17 mouse cellular contexts compared by ENCODE assay signal in genomic region chr13:88805838-88806237, GRCm38 (mm10). TPM values are rescaled to one million over a fixed set of nuclear protein-coding genes. Genes with fewer than 3 reads are reported as not detected.
DNase-seq lines count a peak whose midpoint lies in the region; ATAC-seq and TF ChIP-seq lines count a peak whose summit lies in the region.
"Had no signal": no experiment of that assay in that cellular context is flagged by ENCODE, and none has a peak within 500 bp of the region (broad histone marks: within the 10 kb centered on the region; RNA-seq: fewer than 3 reads in every experiment).

No protein-coding gene starts in this region.

- ATAC-seq in kidney, embryonic 15.5 days (replicated peaks; ENCODE audit: low FRiP score) = peak; percentile 29; the same call in 1 of the 2 replicates
- ATAC-seq in hematopoietic stem cell, adult 5-6 weeks (replicated peaks in 1 of 2; ENCODE audit: insufficient read depth in 1 of 2, low FRiP score in 2 of 2, low TSS enrichment in 1 of 2, low read depth in 1 of 2, poor library complexity in 2 of 2, severe bottlenecking in 2 of 2) = peak; percentile 69 to 83; a peak in 3 of 4 replicates
- ATAC-seq in granulocyte monocyte progenitor cell, adult 5-6 weeks (replicated peaks; ENCODE audit: poor library complexity, severe bottlenecking) = no peak; the same call in 1 of the 2 replicates
- ATAC-seq: hindbrain, embryonic 16.5 days had no signal

- no peak overlapping the region for H3K9ac ChIP-seq in kidney, embryonic 15.5 days
- H3K9ac ChIP-seq: liver, embryonic 14.5 days had no signal

- DNase-seq in kidney, adult 2 months = no peak
- DNase-seq in thymus, postnatal 0 days (ENCODE audit: low spot score) = peak; percentile 17
- DNase-seq in thymus, adult 18-20 months = no peak
- no peak for DNase-seq in gastrocnemius, adult 8-10 months (ENCODE audit: low spot score in 2 of 2)
- DNase-seq in heart, postnatal 10 days = no peak
- DNase-seq: adrenal gland, adult 8-10 months; cerebellum, adult 9-10 months; heart, adult 18-20 months; heart, postnatal 14 days had no signal

- 38% methylated on average over 1 of the region's 1 CpGs for WGBS in kidney, embryonic 15.5 days
- WGBS in kidney, adult 2 months = 45% methylated on average over 1 of the region's 1 CpGs

- TF ChIP-seq POLR2A in kidney, adult 2 months (IDR thresholded peaks at IDR 0.05; ENCODE audit: low read depth, low read length) = no peak

- H3K27me3 ChIP-seq in kidney, embryonic 15.5 days = no peaks in the 10 kb centered on the region
- no peaks in the 10 kb centered on the region for H3K27me3 ChIP-seq in kidney, adult 2 months (replicated peaks; ENCODE audit: control insufficient read depth, insufficient read depth, low read length)
- H3K27me3 ChIP-seq: CH12.LX had no signal

- H3K27ac ChIP-seq in kidney, embryonic 15.5 days = peak overlapping the region; percentile 54; the same call in 1 of the 2 replicates
- no peak overlapping the region for H3K27ac ChIP-seq in kidney, adult 2 months (ENCODE audit: insufficient read depth, low read depth, low read length)
- H3K27ac ChIP-seq: forebrain, embryonic 10.5 days; liver, embryonic 14.5 days; midbrain, embryonic 10.5 days had no signal

- H3K4me2 ChIP-seq in kidney, embryonic 15.5 days = no peak overlapping the region

- H3K9me3 ChIP-seq in kidney, embryonic 15.5 days (replicated peaks) = no peaks in the 10 kb centered on the region
- H3K9me3 ChIP-seq: forebrain, embryonic 10.5 days; midbrain, embryonic 10.5 days had no signal

- intact Hi-C loops in heart, postnatal 10 days (cut with DNase I) = no loop called here

- TF ChIP-seq CTCF in kidney, adult 2 months (conservative IDR thresholded peaks at IDR 0.05; ENCODE audit: insufficient read depth, insufficient read length, low read depth, low read length) = no peak

- no peak overlapping the region for H3K4me3 ChIP-seq in kidney, embryonic 15.5 days (replicated peaks)
- H3K4me3 ChIP-seq in kidney, adult 2 months (ENCODE audit: insufficient read depth, low read depth, low read length) = no peak overlapping the region
- H3K4me3 ChIP-seq: forebrain, embryonic 10.5 days; midbrain, embryonic 10.5 days had no signal

- no peaks in the 10 kb centered on the region for H3K36me3 ChIP-seq in kidney, embryonic 15.5 days
- no peaks in the 10 kb centered on the region for H3K36me3 ChIP-seq in kidney, adult 2 months (ENCODE audit: control insufficient read depth, insufficient read depth, low read length)
- H3K36me3 ChIP-seq: forebrain, embryonic 10.5 days; midbrain, embryonic 10.5 days had no signal

- H3K4me1 ChIP-seq in kidney, embryonic 15.5 days = no peaks in the 10 kb centered on the region
- no peaks in the 10 kb centered on the region for H3K4me1 ChIP-seq in kidney, adult 2 months (ENCODE audit: control insufficient read depth, insufficient read depth, low read length)
- H3K4me1 ChIP-seq: forebrain, embryonic 10.5 days; midbrain, embryonic 10.5 days had no signal

RNA-seq across cellular contexts. Expression of gene Edil3, which starts 15.4 kb away (rescaled TPM):
- 5.9 and 6.1 TPM in 2 replicates for polyA plus RNA-seq in kidney, embryonic 15.5 days (2015; fragmentation: Nextera tagmentation; extraction: Ambion mirVana)
- polyA plus RNA-seq in kidney, adult 2 months (2012; rRNA removed) = 0.27 and 0.45 TPM in 2 replicates
- polyA plus RNA-seq in thymus, postnatal 0 days (2015; fragmentation: Nextera tagmentation; extraction: Ambion mirVana) = 0.08 and 0.17 TPM in 2 replicates
- total RNA-seq in hematopoietic stem cell, adult 5-6 weeks (2017) = 0.30 and 1.9 TPM in 2 replicates
- under 1 TPM; 0.35 to 0.74 (median 0.40) TPM for total RNA-seq in gastrocnemius, adult 8-10 months (2022)
- under 1 TPM; 0.22 to 0.27 TPM for total RNA-seq in heart, postnatal 10 days (2021)
- not detected in 2 replicates for total RNA-seq in granulocyte monocyte progenitor cell, adult 5-6 weeks (2014; fragmentation: Nextera tagmentation)
- 0.09 TPM in 1 of 2 replicates, not detected in the other for total RNA-seq in granulocyte monocyte progenitor cell, adult 5-6 weeks (2017)
- total RNA-seq: CH12.LX had no signal
